Mouse (Mus musculus) bone marrow, adult 2 months (tissue): ENCODE results near the gene Unc13b. TPM values are rescaled to one million over a fixed set of nuclear protein-coding genes. Genes with fewer than 3 reads are reported as not detected.

ENCODE experiments used
- H3K27ac ChIP-seq: fragments of 200-500 bp; 2 replicates; pipeline ENCODE4 v1.5.1; 2012; ENCODE audit warnings: low read depth, mild to moderate bottlenecking, control low read depth, inconsistent platforms, low read length; ENCODE audit not compliant: control insufficient read depth, poor library complexity, insufficient read depth
- H3K4me1 ChIP-seq: fragments of 200-500 bp; 2 replicates; pipeline ENCODE4 v1.6.1; 2011; ENCODE audit warnings: low read length; ENCODE audit not compliant: control insufficient read depth, insufficient read depth
- H3K4me3 ChIP-seq: fragments of 200-500 bp; replicated peaks from 2 replicates; pipeline ENCODE3; 2011; ENCODE audit warnings: mild to moderate bottlenecking, low read depth, low read length, control low read depth; ENCODE audit not compliant: control insufficient read depth
- CTCF ChIP-seq: fragments of 200-500 bp; IDR thresholded peaks from 2 replicates; pipeline ENCODE4 v1.5.1; 2011; ENCODE audit warnings: low read length, control low read depth; ENCODE audit not compliant: control insufficient read depth, insufficient read depth
- POLR2A ChIP-seq: fragments of 200-500 bp; IDR thresholded peaks from 2 replicates; pipeline ENCODE4 v1.6.1; 2011; ENCODE audit warnings: low read depth, mild to moderate bottlenecking, control low read depth, low read length, borderline replicate concordance; ENCODE audit not compliant: control insufficient read depth
- WGBS: fragments of 180-500 bp; shearing (Covaris S2); methylation state at CpG from one replicate; pipeline ENCODE4 v1.1.7; 2018; 5-methylcytosine and 5-hydroxymethylcytosine counted together
- polyA plus RNA-seq: library from polyadenylated mRNA; stranded (reverse); fragments of >200 nt; gene quantifications from 2 replicates; pipeline ENCODE4 v1.2.4, GENCODE M21; 2011; ENCODE audit warnings: low replicate concordance; ENCODE audit not compliant: missing spikeins, insufficient read depth, insufficient read length

Unc13b gene
- polyA plus RNA-seq, 1 experiment = 3.8 TPM

DNA sequence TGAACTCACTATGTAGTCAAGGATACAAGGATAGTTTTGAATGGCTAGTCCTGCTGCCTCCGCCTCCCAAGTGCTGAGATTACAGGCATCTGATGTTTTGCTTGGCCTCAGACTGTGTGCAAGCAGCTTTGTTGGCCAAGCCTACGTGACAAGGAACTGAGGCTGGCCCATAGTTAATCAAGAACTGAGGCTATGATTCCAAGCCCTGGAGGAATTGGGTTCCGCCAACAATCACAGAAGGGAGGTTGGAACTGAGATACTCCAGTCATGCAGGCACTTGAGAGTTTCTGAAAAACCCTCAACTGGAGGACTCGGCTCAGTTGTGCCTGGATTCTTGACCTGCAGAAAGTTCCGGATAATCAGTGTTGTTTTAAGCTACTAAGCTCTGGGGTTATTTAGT, 1.1 kb upstream of the Unc13b start:
- WGBS = 79% methylated on average over 5 of the region's 5 CpGs
- Histone ChIP-seq H3K4me3 (no peak overlapping the region), H3K27ac (no peak overlapping the region), H3K4me1 (no peaks in the 10 kb centered on the region)
- TF ChIP-seq POLR2A (no peak), CTCF (no peak)

DNA sequence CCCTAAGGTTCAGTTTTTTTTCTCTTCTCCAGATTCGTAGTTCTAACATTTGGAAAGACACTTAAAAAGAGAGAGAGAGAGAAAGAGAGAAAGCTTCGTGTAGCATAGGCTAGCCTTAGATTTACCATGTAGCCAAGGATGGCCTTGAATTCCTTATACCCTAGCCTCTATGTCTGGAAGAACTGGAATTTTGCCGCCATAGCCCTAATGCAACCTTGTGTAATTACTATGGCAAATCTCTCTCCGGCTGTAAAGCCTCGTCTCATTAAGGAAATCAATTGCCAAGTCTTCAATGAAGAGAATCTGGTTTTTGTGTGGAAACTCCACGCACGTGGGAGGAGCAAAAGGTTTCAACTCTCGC, 381 bp upstream of the Unc13b start:
- TF ChIP-seq POLR2A (no peak), CTCF (no peak)
- H3K4me3 ChIP-seq = no peak overlapping the region
- no peak overlapping the region for H3K27ac ChIP-seq
- no peaks in the 10 kb centered on the region for H3K4me1 ChIP-seq
- 26% methylated on average over 8 of the region's 8 CpGs for WGBS

DNA sequence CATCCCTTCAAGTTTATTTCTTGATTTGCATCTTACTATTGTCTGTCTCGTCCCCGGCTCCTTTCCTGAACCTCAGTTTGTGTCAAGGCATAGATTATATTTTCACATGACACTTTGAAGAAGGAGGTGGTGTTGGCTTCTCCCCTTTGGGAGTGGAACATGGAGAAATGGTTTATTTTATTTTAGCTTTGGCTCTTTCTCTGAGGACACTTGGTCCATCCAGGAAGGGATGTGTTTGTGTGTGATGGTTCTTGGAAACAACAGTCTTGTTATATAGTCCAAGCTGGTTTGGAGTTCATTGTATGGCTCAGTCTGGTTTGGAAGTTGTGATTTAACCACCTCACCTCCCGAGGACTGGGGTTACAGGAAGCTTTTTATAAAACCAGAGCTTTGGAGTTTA, 944 bp downstream of the Unc13b start:
- no peak for TF ChIP-seq CTCF
- TF ChIP-seq POLR2A = no peak
- WGBS = 23% methylated on average over 3 of the region's 3 CpGs
- Histone ChIP-seq H3K4me3 (no peak overlapping the region), H3K4me1 (no peaks in the 10 kb centered on the region), H3K27ac (no peak overlapping the region)

DNA sequence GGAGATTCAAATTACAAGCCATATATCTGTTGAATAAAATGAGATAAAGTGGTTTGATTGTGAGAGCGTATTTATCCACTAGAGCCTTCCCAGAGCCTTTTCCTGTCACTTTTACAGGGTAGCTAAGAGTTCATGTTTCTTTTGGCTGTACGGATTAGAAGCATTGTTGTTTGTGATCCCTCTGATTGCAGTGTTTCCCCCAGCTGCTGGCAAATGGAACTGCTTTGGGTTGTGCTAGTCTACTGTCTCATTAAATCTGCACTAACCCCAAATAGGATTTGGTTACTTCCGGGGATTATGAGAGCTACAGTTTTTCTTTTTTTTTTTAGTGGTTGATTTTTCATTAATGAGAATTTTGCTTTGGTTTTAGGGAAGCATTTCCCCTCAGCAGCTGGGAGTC, 1.5 kb downstream of the Unc13b start:
- H3K4me1 ChIP-seq = no peaks in the 10 kb centered on the region
- WGBS = 67% methylated on average over 3 of the region's 3 CpGs

DNA sequence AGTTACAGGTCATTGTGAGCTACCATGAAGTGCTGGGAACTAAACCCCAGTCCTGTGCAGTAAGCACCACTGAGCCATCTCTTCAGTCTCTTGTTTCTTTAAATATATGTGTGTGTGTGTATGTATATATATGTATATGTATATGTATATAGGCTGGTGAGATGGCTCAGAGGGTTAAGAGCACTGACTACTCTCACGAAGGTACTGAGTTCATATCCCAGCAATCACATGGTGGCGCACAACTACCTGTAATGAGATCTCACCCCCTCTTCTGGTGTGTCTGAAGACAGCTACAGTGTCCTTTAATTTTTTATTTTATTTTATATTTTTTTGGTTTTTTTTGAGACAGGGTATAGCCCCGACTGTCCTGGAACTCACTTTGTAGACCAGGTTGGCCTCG, 6.7 kb downstream of the Unc13b start:
- WGBS = 85% methylated on average over 4 of the region's 4 CpGs
- Histone ChIP-seq H3K4me3 (no peak overlapping the region), H3K4me1 (no peaks in the 10 kb centered on the region), H3K27ac (no peak overlapping the region)
- TF ChIP-seq CTCF = no peak
- TF ChIP-seq POLR2A = no peak

More for the DNA sequence above, 1.5 kb downstream of the Unc13b start:
- TF ChIP-seq POLR2A = no peak
- TF ChIP-seq CTCF = no peak
- Histone ChIP-seq H3K4me3 (no peak overlapping the region), H3K27ac (no peak overlapping the region)

DNA sequence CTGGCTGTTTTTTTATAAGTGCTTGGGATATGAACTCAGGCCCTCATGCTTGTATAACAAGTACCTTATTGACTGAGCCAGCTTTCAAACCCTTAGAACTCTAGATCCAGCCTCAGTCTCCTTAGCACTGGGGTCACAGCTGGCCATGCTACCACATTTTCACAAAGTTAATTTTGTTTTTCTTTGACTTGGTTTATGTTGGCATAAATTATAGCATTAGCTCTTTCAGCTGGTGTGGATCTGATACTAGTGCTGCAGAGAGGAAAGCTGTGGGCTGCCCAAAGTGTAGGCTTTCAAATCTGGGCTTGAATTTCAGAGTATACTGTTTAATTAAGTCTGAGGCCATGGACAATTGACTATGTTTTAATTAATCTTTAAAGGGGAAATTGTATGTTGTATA, 16.2 kb downstream of the Unc13b start:
- no peak overlapping the region for H3K27ac ChIP-seq
- no peaks in the 10 kb centered on the region for H3K4me1 ChIP-seq
- no peak overlapping the region for H3K4me3 ChIP-seq
- TF ChIP-seq POLR2A (no peak), CTCF (no peak)

DNA sequence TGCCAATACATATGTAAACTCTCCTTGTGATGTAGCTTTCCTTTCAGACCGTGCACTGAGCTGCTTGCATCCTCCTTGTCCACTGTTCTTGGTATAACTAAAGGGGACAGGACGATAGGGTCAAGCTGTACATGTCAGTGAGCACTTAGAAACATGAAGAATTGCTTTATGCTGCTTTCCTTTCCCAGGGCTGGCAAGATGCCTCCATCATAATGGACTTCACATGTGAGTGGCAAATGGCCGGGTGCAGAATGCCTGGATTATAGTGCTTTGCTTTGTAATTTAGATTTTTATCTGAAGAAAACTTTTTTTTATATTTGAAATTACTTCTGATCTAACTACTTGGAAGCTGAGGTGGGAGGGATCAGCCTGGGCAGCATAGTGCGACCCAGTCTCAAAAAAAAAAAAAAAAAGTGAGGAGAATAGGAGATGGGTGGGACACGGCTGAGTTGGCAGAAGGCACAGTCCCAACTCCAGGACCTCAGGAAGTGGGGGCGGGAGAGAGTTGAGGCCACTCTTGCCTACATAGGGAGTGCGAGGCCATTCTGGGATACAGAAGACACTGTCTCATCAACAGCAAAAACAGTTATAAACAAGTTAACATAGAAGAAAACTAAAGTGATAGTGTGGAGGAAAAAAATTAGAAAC, 19.4 kb downstream of the Unc13b start:
- Histone ChIP-seq H3K4me3 (no peak overlapping the region), H3K4me1 (no peaks in the 10 kb centered on the region), H3K27ac (no peak overlapping the region)
- TF ChIP-seq CTCF (no peak), POLR2A (no peak)
- WGBS = 69% methylated on average over 7 of the region's 7 CpGs

DNA sequence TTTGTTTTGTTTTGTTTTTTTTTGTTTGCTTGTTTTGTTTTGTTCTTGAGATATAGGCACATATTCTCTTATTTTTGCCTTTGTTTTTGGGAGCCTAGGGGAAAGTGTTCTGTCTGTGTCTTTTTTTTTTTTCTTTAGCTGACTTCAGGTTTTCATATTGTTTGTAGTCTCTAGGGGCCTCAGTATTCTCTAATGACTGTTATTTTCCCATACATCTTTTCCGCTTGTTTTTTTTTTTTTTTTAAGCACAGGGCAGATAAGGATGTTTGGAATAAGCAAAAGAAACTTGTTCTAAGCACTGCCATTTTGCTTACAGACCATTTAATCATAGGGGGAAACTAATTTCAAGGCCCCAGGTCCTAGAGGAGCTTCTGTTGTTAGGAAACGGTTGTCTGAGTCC, 23.7 kb downstream of the Unc13b start:
- H3K27ac ChIP-seq = no peak overlapping the region
- no peak overlapping the region for H3K4me3 ChIP-seq
- no peaks in the 10 kb centered on the region for H3K4me1 ChIP-seq
- 81% methylated on average over 2 of the region's 2 CpGs for WGBS
- no peak for TF ChIP-seq CTCF
- TF ChIP-seq POLR2A = no peak

DNA sequence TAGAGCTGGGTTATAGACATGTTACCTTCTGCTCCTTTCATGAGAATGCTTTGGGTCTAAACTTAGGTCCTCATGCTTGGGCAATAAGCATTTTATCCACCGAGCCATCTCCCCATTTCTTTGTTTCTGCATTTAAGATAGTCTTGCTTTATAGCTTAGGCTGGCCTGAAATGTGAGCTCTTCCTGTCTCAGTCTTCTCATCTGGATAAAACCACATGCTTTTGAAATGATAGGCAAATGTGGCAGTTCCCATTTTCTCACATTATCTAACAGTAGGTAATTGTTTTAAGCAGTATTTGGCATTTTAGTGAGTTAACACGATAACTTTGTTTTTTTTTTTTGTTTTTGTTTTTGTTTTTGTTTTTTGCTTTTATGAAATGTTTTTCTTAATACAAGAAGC, 31.2 kb downstream of the Unc13b start:
- WGBS = 61% methylated on average over 2 of the region's 2 CpGs
- Histone ChIP-seq H3K4me1 (no peaks in the 10 kb centered on the region), H3K4me3 (no peak overlapping the region), H3K27ac (no peak overlapping the region)
- TF ChIP-seq POLR2A (no peak), CTCF (no peak)
